Mouse (Mus musculus) layer of hippocampus, adult 9-10 months (tissue): ENCODE results near the gene Gm27021.
A peak's percentile ranks its signal among the peaks of the same experiment; 100 is the strongest.

Experiments used
- DNase-seq: peaks from one replicate; pipeline ENCODE4 v3.0.0; 2022; ENCODE audit warnings: low spot score

Gm27021 gene

DNA sequence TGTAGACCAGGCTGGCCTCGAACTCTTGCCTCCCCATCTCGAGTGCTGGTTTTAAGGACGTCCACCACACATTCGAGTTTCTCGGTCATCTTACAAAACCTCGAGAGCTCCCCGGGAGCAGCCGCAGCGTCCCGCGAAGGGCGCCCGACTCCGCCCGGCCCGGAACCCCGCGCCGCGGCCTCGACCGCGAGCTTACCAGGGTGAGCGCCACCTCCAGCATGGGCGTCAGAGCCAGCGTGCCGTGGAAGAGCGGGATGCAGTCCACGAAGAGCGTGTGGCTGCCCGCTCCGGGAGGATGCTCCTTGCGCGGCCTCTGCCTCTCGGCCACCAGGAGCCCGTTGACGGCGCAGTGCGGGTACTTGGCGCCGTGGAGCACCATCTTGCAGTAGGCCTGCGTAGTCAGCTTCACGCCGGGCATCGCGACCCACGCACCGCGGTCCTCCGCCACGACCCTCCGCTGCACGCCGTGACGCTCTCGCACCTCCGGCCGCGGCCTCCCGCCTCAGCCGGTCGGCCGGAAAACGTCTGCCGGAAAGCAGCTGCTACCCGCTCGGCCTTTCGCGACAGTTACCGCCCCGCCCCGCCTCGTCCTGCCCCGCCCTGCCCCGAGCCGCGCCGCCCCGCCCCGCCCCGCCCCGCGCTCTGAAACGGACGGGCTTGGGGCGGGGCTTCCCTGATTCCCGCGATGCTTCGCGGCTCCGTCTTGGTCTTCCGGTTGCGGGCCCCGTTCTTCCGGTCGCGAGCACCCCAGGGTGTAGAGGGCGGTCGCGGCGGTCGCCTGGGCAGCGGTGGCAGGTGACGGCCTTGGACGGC, at the start of gene Gm27021, which contains the start of gene Cox4i1:
Gene Gm27021, minus strand, starts transcription at position 519 of the 813 bp plus-strand sequence.
Gene Cox4i1, plus strand, starts transcription at position 662 of the 813 bp plus-strand sequence.
- DNase-seq: peak; percentile 55

- DNase-seq: no peak
Measured at GRCm38 (mm10) chr8:120715996-120716680, 48.3 kb upstream of the Gm27021 start.

- no peak for DNase-seq
Measured at GRCm38 (mm10) chr8:120715200-120715599, 47.3 kb upstream of the Gm27021 start.

- no peak for DNase-seq
Measured at GRCm38 (mm10) chr8:120709176-120709575, 41.3 kb upstream of the Gm27021 start.

GRCm38 (mm10) chr8:120706193-120706592, 38.3 kb upstream of the Gm27021 start:
- no peak for DNase-seq

DNA sequence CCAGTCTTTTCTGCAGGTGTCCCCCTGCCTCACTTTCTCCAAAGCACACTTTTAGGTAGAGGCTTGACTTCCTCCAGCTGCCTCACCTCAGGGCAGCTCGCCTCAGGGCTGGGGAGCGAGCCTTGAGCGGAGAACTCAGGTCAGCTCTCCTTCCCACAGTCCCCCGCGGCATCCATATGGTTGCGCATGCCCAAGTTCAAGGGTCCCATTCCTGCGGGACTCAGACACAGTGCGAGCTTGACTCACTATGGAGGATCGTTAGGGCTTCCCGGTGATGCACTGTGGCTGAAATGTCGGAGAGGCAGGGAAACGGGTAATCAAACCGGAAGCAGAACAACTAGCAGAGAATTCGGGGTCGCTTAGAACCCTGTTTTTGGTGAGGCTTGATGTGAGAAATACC, 37.3 kb upstream of the Gm27021 start:
- DNase-seq: no peak

GRCm38 (mm10) chr8:120704203-120704602, 36.3 kb upstream of the Gm27021 start:
- DNase-seq: no peak

DNA sequence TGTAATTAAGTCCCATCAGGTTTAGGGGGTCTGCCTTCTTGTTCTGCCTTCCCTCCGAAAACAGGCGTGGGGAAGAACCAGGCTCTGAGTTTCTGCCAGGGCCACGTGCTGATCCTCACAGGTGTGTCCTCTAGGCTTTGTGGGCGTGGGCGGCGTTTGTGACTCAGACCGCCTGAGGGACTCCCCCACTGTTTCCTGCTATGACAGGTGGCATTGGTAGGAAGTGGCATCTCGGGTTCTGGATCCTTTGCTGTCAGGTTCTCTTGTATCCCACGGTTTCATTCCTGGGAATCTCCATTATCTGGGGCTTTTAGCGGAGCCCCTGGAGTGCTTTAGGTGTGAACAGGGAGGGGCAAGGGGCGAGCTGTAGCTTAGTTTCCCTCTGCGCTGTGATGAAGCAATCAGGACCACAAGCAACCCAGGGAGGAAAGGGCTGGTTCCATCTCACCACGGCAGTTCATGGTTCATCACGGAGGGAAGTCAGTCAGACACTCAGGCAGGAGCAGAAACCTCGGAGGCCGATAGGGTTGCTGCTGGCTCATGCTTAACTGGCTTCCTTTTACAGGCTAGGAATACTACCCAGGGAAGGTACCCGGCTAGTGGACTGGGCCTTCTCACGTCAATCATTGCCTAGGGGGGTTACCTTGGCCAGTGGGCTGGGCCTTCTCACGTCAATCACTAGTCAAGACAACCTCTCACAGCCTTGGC, 34.0 kb upstream of the Gm27021 start:
- DNase-seq: no peak

- DNase-seq: no peak
Measured at GRCm38 (mm10) chr8:120700053-120700452, 32.2 kb upstream of the Gm27021 start.

GRCm38 (mm10) chr8:120699565-120699964, 31.7 kb upstream of the Gm27021 start:
- no peak for DNase-seq

DNA sequence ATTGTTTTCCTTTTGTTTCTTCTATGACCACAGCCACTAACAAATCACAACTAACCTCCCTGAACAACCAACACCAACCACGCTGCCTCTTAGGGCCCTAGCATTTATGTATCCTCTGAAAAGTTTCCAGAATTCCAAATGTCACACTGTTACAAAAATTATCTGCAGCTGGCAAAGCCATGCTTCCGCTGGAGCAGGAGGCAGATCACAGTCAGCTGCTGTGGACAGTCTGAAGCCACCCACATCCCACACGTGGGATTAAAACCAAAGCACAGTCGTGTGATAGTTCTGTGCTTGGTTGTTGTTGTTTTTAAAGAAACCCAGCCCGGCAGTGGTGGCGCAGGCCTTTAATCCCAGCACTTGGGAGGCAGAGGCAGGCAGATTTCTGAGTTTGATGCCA, 31.2 kb upstream of the Gm27021 start:
- DNase-seq: no peak

DNA sequence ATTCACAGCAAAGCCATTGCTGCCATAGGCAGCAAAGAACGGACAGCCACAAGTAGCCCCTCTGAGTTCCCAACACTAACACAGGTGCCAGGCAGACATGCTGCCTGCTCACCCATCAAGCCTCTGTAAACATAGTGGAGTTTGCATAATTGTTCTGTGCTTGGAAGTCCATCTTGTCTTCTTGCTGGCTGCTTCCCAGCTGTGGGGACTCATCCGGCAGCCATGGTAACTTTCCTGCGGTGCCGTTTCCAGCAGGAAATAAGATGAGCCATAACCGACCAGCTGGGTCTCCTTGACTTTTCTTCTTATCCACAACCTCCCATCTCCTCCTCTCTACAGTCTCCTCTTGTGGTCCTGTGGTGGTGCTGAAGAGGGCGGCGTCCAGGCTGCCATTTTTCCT, 30.5 kb upstream of the Gm27021 start:
- DNase-seq: no peak

DNA sequence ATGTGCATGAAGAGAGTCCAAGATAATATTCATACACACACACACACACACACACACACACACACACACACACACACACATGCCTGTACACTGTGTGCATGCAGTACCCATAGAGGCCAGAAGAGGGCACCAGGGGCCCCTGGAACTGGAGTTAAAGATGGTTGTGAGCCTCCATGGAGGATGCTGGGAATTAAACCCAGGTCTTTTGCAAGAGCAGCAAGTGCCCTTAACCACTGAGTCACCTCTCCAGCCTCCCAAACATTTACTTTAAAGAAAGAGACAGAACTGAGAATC, 30.0 kb upstream of the Gm27021 start:
- DNase-seq: no peak

DNA sequence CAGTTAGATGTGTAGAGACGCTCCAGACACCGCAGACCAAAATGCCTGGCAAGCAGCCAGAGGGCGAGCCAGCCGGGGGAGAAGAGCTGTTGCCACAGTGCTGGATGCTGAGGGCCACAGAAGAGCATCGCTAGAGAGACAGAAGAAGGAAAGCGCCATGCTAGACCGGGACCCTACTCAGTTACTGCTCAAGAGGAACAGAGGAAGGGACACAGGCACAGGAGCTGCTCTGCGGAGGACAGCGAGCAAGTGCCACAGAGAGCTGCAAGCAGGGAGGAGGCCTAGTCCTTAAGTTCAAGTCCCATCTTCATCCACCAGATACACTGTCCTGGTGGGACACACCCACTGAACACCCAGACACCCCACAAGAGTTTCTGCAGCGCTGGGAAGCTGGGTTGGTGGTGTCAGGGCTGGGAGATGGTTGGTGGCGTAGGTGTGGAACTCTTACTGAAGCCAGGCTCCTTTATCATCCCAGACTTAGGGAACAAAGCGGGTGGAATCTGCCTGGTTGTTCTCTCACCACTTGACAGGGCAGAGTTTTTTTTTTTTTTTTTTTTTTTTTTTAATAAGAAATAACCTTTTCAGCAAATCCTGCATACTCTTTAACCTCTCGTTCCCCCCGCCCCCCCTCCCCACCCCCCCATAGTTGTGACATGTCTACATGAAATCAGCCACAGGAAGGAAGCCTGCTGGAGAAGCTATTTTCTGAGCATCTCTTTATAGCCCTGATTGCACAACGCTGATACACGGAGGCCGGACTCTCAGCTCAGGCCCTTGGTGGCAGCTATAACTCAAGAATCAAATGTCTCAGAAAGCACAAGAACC, 29.5 kb upstream of the Gm27021 start:
- no peak for DNase-seq

- no peak for DNase-seq
Measured at GRCm38 (mm10) chr8:120696401-120697153, 28.7 kb upstream of the Gm27021 start.

DNA sequence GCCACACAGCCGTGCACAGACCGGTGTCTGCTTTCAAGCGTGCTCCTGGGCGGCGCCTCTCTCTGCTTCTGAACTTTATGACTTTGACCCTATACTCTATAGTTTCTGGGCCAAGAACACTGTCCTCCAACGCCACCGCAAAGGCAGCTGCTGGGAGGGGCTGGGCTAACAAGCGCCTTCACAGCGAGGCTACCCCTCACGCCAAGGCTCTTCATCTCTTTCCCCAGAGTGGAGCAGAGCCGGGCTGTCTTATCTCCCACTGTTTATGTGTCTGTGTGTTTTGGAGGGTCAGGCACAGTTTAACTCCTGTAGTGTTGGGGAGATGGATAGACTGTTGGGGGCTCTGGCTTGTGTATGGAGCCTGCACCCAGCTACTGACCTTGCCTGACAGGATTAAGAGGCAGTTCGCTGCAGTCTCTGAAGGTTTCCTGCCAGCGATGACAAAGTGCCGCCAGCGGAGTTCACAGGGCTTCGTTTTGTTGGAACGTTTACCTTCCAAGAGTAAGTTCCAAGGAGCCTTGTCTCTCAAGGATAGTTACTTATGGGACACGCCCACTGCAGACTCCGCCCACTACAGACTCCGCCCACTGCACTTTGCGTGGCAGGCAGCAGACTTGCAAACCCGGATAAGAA, 26.1 kb upstream of the Gm27021 start:
- no peak for DNase-seq

- no peak for DNase-seq
Measured at GRCm38 (mm10) chr8:120692934-120693333, 25.1 kb upstream of the Gm27021 start.

GRCm38 (mm10) chr8:120688511-120688910, 20.6 kb upstream of the Gm27021 start:
- DNase-seq: no peak

- no peak for DNase-seq
Measured at GRCm38 (mm10) chr8:120687786-120688185, 19.9 kb upstream of the Gm27021 start.

- DNase-seq: no peak
Measured at GRCm38 (mm10) chr8:120686576-120686975, 18.7 kb upstream of the Gm27021 start.

GRCm38 (mm10) chr8:120686051-120686450, 18.2 kb upstream of the Gm27021 start:
- no peak for DNase-seq
